Mouse (Mus musculus) macrophage (primary cell): ENCODE data around the gene Crtc3. TPM values are rescaled to one million over a fixed set of nuclear protein-coding genes. Genes with fewer than 3 reads are reported as not detected.
A peak's percentile ranks its signal among the peaks of the same experiment; 100 is the strongest.

ENCODE experiments used
- H3K27ac ChIP-seq: fragments of 350-480 bp; formaldehyde crosslinking; 2 replicates; pipeline ENCODE4 v1.9.0; 2021
- H3K36me3 ChIP-seq: fragments of 350-480 bp; formaldehyde crosslinking; 2 replicates; pipeline ENCODE4 v1.9.0; 2021; ENCODE audit errors: inconsistent target
- H3K4me3 ChIP-seq: fragments of 350-480 bp; formaldehyde crosslinking; 2 replicates; pipeline ENCODE4 v1.9.0; 2021; ENCODE audit errors: inconsistent target
- H3K79me2 ChIP-seq: fragments of 350-480 bp; formaldehyde crosslinking; 2 replicates; pipeline ENCODE4 v1.9.0; 2021; ENCODE audit errors: inconsistent target
- WGBS: methylation state at CpG from one replicate; pipeline ENCODE4 v1.1.7; 2026; ENCODE audit warnings: inconsistent platforms; ENCODE audit not compliant: missing documents; 5-methylcytosine and 5-hydroxymethylcytosine counted together
- polyA plus RNA-seq: library from polyadenylated mRNA; stranded (reverse); fragments of 250-400 nt; gene quantifications from 3 replicates; pipeline ENCODE4 v1.2.4, GENCODE M21; 2018; ENCODE audit warnings: inconsistent platforms

The Crtc3 gene
- polyA plus RNA-seq, 1 experiment from 2014 or later = 16.5 TPM

DNA sequence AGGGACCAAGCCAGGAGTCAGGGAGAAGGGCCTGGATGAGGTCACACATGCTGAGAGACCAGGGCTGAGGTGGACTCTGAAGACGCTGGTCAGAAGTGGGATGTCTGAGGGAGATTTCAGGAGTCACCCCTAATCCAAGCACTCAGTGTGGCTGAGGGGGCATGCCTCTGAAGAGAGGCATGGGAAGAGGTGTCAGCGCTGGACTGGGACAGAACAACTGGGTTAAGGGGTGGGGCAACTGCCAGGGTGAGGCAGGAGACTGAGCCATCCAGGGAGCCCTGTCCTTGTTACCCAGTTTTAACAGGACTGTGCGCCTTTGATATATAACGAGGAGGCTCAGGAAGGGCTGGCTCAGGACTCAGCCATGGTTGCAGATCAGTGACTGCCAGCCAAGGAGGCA is 102.5 kb downstream of the Crtc3 start:
- Histone ChIP-seq H3K79me2 (no peaks in the 10 kb centered on the region), H3K36me3 (peaks cover 28% of the 10 kb centered on the region), H3K4me3 (no peak overlapping the region), H3K27ac (no peak overlapping the region)
- WGBS = 81% methylated on average over 4 of the region's 4 CpGs

DNA sequence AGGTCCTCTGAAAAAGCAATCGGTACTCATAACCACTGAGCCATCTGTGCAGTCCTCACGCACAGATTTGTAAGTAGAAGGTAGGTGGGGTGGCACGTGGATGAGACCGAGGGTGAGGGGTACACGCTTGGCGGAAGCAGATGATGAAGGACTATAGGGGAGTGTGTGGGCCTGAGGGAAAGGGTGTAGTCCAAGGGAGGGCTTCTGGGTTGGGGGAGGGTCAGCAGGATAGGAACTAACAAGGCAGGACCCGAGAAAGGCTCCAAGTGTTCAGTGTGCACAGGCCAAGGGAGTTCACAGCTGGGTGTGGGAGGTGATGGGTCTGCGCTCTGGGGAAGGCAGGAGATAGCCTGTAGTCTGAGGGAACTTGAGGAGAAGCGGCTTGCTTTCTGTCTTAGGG is 103.3 kb downstream of the Crtc3 start:
- no peak overlapping the region for H3K27ac ChIP-seq
- no peak overlapping the region for H3K4me3 ChIP-seq
- H3K79me2 ChIP-seq = no peaks in the 10 kb centered on the region
- 97% methylated on average over 8 of the region's 9 CpGs for WGBS
- peaks cover 20% of the 10 kb centered on the region for H3K36me3 ChIP-seq

DNA sequence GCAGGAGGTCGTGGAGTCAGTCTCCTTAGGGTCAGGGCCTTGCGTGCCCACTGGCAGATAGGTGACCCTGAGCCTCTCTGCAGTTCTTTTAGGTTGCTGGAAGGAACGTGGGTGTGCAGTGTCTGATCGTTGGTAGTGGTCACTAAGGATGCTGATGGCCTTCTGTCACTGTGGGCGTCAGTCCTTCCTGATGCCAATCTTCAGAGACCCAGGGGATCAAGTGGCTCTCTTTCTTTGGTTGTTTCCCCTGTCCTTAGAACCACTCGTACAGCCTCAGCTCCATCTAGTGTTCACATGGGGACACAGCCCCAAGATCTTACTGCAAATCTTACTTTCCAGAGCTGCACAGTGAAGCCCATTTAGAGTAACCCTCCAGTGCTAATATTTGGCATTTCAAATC is 104.7 kb downstream of the Crtc3 start:
- 27% methylated on average over 6 of the region's 6 CpGs for WGBS
- Histone ChIP-seq H3K79me2 (no peaks in the 10 kb centered on the region), H3K4me3 (no peak overlapping the region), H3K27ac (no peak overlapping the region), H3K36me3 (peaks cover 6% of the 10 kb centered on the region)

DNA sequence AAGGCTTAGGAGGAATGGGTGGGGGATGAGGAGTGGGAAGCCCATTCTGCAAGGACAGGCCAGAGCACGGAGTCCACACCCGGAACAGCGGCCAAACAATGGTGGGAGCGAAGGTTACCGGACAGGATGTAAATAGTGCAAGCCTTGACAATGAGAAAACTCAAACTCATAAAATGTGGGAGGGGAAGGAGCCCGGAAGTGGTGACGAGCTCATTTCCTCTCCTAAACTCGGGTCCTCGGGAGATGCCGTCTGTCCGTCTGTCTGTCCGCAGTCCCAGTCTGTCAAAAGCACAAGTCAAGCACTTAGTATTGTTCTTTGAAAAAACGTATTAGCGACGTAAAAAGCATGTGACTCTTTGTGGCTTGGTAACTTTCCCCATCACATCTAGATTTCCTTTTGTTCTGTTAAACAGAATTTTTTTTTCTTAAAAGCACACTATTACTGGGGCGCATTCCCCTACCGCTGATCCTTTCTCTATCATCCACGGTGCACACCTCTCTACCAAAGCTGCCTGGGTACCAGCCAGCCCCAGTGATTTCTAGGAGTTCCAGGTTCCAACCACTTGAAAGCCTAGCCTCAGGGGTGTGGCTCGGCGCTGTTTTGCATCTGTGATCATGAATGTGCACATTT is 105.7 kb downstream of the Crtc3 start:
- H3K4me3 ChIP-seq = peak overlapping the region; percentile 13; the same call in 1 of the 2 replicates
- no peaks in the 10 kb centered on the region for H3K79me2 ChIP-seq
- 3% methylated on average over 20 of the region's 20 CpGs for WGBS
- peak overlapping the region; percentile 46 for H3K27ac ChIP-seq
- H3K36me3 ChIP-seq = no peaks in the 10 kb centered on the region

DNA sequence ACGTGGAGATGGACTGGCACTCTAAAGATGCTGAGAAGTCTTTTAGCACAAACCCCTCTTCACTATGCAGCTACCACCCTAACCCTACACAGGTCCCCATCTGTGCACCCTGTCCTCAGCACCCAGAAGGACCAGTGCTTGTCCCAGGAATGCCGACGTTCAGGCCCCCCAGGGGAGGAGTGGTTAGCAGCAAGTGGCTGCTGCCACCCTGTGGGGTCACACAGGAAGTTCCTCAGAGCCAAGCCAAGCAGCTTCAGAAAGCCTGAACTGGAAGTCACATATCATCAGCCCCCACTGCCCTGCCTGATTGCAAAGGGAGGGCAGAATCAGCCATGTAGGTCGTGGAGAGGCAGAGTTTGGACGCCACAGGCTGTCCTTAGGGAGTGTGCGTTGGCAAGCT is 108.3 kb downstream of the Crtc3 start:
- WGBS = 31% methylated on average over 6 of the region's 6 CpGs
- Histone ChIP-seq H3K36me3 (no peaks in the 10 kb centered on the region), H3K27ac (no peak overlapping the region), H3K4me3 (no peak overlapping the region), H3K79me2 (no peaks in the 10 kb centered on the region)

DNA sequence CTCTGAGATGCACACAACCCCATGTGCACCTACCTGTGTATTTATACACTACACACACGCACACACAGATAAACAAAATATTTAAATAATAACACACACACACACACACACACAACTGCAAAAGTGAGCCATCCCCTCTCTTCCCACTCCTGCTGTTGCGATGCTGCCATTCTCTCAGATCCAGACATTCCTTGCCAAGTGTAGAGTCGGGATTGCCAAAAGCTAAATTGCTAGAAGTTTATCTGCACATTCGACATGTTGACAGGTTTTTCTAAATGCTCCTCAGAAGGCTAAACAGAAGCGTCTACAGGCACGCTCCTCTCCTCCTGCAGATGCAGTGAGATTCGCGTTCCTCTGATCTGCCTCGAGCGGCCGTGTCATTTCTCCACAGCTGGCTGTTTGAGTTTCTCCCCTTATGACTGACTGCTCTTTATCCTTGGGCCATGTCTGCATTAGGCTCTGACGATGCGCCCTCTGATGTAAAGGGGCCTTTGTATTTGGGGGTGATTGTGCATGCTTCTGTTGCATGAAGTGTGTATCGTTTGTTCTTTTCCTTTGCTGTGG is 111.2 kb downstream of the Crtc3 start:
- no peak overlapping the region for H3K27ac ChIP-seq
- no peaks in the 10 kb centered on the region for H3K79me2 ChIP-seq
- no peak overlapping the region for H3K4me3 ChIP-seq
- H3K36me3 ChIP-seq = no peaks in the 10 kb centered on the region
- 95% methylated on average over 14 of the region's 14 CpGs for WGBS

DNA sequence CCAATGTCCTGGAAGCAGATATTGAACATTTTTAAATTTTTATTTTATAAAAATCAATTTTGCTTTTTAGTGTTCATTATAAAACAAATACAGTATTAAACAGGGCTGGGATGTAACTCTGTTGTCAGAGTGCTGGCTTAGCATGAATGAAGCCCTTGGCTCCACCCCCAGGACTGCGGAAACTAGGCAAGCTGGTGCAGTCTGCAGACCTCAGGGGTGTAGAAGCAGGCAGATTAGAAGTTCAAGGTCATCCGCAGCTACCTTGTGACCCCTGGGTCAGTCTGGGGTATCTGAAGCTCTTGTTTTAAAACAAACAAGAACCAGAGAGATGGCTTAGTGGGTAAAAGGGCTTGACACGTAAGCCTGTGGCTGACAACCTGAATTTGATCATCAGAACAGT is 112.1 kb downstream of the Crtc3 start:
- 77% methylated on average over 3 of the region's 3 CpGs for WGBS
- H3K4me3 ChIP-seq = no peak overlapping the region
- no peak overlapping the region for H3K27ac ChIP-seq
- H3K79me2 ChIP-seq = no peaks in the 10 kb centered on the region
- H3K36me3 ChIP-seq = no peaks in the 10 kb centered on the region

DNA sequence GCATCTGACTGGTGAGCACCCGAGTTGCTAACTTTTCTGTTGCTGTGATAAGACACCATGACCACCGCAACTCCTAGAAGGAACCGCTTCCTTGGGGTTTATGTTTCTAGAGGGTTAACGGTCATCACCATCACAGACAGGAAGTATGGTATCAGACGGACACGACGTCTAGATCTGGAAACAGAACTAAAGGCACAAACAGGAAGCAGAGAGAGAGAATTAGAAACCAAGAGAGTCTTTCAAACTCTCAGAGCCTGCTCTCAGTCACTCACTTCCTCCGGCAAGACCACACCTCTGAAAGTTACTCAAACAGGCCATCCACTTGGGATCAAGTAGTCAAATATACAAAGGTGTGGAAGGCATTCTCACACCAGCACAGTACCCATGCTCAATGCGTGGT is 112.9 kb downstream of the Crtc3 start:
- 13% methylated on average over 9 of the region's 9 CpGs for WGBS
- no peak overlapping the region for H3K27ac ChIP-seq
- no peak overlapping the region for H3K4me3 ChIP-seq
- H3K79me2 ChIP-seq = no peaks in the 10 kb centered on the region
- no peaks in the 10 kb centered on the region for H3K36me3 ChIP-seq

DNA sequence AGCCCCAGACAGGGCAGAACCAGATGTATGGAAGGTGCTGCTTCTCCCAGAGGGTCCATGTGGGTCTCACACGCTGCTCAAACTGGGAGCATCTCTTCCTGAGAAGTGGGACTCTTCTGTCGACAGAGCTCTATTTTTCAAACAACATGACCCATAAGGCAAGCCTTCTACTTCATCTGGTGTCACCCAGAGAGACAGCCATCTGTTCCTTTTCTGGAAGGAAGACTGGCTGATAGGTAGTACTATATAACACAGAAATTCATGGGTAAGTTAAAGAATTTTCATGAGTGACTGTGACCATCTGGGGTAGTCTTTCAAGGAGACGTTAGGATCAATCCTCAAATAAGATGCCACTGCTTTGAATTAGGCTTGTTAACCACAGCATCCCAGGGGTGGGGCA is 115.6 kb downstream of the Crtc3 start:
- WGBS = 84% methylated on average over 3 of the region's 3 CpGs
- Histone ChIP-seq H3K4me3 (no peak overlapping the region), H3K27ac (no peak overlapping the region), H3K36me3 (no peaks in the 10 kb centered on the region), H3K79me2 (no peaks in the 10 kb centered on the region)

DNA sequence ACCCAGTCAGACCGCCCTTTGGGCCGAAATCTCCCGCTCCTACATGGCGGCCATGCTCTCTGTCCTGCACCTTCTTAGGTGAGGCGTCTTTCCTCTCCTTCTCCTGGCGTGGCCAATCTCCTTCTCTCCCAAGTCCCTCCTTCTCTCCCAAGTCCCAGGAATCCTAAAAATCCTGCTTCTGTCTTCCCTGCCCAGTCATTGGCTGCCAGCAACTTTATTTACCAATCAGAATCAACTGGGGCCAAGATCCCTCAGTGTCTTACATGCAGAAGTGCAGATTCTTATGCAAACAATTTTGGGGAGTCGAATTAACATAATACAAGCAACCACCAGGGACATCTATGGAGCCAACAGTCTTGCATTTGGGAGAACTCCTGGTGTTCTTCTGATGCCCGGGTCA is 120.7 kb downstream of the Crtc3 start:
- Histone ChIP-seq H3K36me3 (no peaks in the 10 kb centered on the region), H3K79me2 (no peaks in the 10 kb centered on the region), H3K4me3 (no peak overlapping the region), H3K27ac (no peak overlapping the region)
- WGBS = 94% methylated on average over 8 of the region's 8 CpGs

DNA sequence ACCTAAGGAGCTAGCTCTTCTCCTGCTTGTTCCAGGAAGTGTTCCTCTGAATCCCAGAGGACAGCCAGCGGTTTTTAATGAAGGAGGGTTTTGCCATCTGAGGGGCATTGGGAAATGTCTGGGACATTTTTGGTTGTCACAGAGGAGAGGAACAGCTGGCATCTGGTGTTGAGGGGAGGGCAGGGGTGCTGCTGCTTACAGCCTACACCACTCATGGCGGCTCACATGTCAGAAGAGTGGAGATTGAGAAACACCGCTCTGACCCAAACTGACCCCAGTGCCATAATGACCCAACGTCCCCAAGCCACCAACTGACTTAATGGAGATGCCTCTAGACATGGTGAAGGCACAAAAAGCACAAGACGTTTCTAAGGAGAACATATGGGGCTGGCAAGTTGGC is 126.7 kb downstream of the Crtc3 start:
- Histone ChIP-seq H3K27ac (no peak overlapping the region), H3K4me3 (no peak overlapping the region), H3K36me3 (no peaks in the 10 kb centered on the region), H3K79me2 (no peaks in the 10 kb centered on the region)
- WGBS = 75% methylated on average over 5 of the region's 5 CpGs

DNA sequence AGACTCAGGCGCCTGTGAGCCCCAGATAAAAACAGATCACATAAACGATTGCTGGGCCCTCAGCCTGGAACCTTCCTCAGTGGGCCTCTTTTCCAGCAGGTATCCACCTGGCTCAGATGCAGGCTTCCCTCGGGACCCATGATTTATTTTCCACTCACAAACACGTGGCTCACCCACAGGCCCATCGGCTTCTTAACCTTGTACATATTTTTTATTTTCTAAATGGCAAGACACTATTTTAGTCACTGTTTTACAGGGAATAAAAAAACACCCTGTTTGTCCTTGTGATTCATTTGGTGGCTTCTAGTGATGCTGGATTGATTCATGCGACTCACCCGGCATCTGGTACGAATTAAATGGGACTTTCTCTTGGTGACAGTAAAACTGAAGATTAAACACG is 127.4 kb downstream of the Crtc3 start:
- H3K79me2 ChIP-seq = no peaks in the 10 kb centered on the region
- H3K36me3 ChIP-seq = no peaks in the 10 kb centered on the region
- H3K27ac ChIP-seq = no peak overlapping the region
- H3K4me3 ChIP-seq = no peak overlapping the region
- WGBS = 93% methylated on average over 9 of the region's 9 CpGs

DNA sequence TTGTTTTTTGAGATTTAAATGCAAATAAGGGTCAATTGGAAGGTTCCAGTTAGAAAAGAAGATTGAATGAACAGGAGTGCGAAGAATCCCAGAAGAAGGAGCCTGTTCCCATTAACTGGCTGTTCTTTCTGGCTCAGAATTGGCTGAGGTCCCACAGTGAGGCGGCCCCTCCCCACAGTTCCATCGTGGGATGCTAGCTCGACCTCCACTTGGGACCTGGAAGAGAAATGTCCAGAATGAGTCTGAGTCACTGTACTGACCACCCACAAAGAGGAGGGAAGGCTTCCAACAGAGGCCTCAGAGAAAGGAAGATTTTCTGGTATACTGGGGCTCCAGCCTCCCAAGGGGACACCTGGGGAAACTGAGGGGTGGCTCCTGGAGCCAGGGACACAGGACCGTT is 130.1 kb downstream of the Crtc3 start:
- no peak overlapping the region for H3K27ac ChIP-seq
- H3K79me2 ChIP-seq = no peaks in the 10 kb centered on the region
- WGBS = 91% methylated on average over 5 of the region's 5 CpGs
- no peaks in the 10 kb centered on the region for H3K36me3 ChIP-seq
- H3K4me3 ChIP-seq = no peak overlapping the region

DNA sequence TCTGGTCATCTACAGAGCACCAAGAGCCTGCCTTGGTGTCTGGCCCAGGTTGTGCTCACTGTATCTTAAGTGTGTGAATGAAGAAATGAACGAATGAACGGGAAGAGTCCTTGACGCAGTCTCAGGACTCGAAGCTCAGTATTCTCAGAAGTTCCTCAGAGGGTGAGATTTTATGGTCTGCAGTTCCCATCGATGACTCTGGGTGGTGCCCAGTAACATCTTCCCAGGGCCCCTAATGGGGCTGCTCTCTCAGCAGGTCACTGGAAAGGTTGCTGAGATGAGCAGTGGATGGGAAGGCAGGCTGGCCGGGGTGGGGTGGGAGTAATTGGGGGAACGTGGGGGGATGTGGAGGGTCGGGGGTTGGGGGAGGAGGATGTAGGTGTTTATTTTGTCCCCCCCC is 130.6 kb downstream of the Crtc3 start:
- no peaks in the 10 kb centered on the region for H3K79me2 ChIP-seq
- no peak overlapping the region for H3K27ac ChIP-seq
- 65% methylated on average over 6 of the region's 8 CpGs for WGBS
- no peak overlapping the region for H3K4me3 ChIP-seq
- no peaks in the 10 kb centered on the region for H3K36me3 ChIP-seq

DNA sequence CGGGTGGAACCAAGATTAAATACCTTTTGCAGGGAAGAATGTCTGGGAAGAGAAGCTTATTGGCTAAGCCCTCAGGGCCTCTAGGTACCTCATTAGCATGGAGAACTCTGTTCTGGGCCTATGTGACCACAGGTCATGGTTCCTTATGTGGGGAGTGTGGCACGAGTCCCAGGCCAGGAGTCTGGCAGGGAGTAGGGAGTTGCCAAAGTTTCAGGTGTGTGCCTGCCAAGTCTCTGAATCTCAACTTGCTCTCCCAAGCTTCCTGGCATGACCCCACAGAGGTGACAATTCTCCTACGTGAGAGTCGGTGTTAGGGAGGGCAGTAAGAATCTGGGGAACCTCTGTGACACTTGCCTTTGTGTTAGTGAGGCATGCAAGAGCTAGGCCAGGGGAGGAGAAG is 131.5 kb downstream of the Crtc3 start:
- no peak overlapping the region for H3K27ac ChIP-seq
- no peak overlapping the region for H3K4me3 ChIP-seq
- H3K79me2 ChIP-seq = no peaks in the 10 kb centered on the region
- no peaks in the 10 kb centered on the region for H3K36me3 ChIP-seq
- WGBS = 94% methylated on average over 4 of the region's 4 CpGs

DNA sequence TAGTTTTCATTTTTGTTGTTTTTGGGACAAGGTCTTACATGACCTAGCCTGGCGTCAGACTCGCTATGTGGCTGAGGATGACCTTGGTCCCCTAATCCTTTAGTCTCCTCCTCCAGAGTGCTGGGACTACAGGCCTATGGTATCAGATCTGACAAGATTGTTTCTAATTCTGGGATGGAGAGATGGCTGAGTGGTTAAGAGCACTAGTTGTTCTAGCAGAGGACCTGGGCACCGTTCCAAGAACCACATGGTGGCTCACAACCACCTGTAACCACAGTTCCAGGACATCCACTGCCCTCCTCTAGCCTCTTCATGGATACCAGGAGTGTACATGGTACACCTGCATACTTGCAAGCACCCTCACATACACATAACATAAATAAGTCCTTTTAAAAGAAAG is 132.5 kb downstream of the Crtc3 start:
- 83% methylated on average over 3 of the region's 3 CpGs for WGBS
- no peak overlapping the region for H3K4me3 ChIP-seq
- H3K79me2 ChIP-seq = no peaks in the 10 kb centered on the region
- H3K27ac ChIP-seq = no peak overlapping the region
- no peaks in the 10 kb centered on the region for H3K36me3 ChIP-seq
